ENCODE assay signal across 11 mouse cellular contexts in the genomic region with DNA sequence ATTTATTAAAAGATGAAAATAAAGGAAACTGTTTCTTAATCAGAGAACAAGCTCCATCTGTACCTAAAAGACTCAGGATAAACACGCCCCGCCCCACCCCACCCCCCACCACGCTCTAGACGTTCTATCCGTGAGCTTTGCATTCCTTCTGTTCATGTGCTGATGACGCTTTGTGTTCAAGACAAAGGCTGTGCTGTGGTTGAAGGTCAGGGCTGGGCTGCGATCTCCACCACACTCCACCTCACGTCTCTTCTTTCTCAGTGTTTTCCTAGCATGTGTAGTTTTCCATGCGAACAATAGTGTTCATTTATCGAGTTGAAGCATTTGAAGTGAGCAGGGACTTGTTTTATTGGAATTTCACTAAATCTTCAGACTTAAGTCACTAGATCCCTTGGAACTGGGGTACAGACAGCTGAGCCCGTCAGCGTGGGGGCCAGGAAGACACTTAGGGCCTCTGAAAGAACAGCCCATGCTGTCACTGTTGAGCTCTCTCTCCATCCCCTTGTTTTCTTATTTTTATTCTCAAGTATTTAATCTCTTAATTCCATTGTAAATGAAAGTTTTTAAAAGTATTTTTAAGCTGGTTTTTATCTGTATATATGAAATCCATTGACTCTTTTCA.
DNase-seq lines count a peak whose midpoint lies in the region; ATAC-seq and TF ChIP-seq lines count a peak whose summit lies in the region.
"Had no signal": no experiment of that assay in that cellular context is flagged by ENCODE, and none has a peak within 500 bp of the region (broad histone marks: within the 10 kb centered on the region; RNA-seq: fewer than 3 reads in every experiment).

No protein-coding gene starts in this region.

- TF ChIP-seq CTCF in kidney, postnatal 0 days (IDR thresholded peaks at IDR 0.05; ENCODE audit: low read depth): no peak

- no peak overlapping the region for H3K9ac ChIP-seq in kidney, postnatal 0 days (ENCODE audit: low read depth, low read length)
- no peak overlapping the region for H3K9ac ChIP-seq in forebrain, embryonic 16.5 days (replicated peaks; ENCODE audit: low read depth, low read length)
- no peak overlapping the region for H3K9ac ChIP-seq in midbrain, embryonic 12.5 days (replicated peaks)
- H3K9ac ChIP-seq: lung, embryonic 15.5 days had no signal

- WGBS in kidney, postnatal 0 days: 21% methylated on average over 12 of the region's 12 CpGs
- 4% methylated on average over 12 of the region's 12 CpGs for WGBS in forebrain, embryonic 16.5 days
- 3% methylated on average over 12 of the region's 12 CpGs for WGBS in midbrain, embryonic 12.5 days

- H3K4me2 ChIP-seq in kidney, postnatal 0 days (ENCODE audit: low read length): no peak overlapping the region
- H3K4me2 ChIP-seq in forebrain, embryonic 16.5 days (ENCODE audit: low read length): peak overlapping the region; percentile 44
- H3K4me2 ChIP-seq in midbrain, embryonic 12.5 days (replicated peaks): peak overlapping the region; percentile 25
- H3K4me2 ChIP-seq: lung, embryonic 15.5 days had no signal

- no peak overlapping the region for H3K4me3 ChIP-seq in kidney, postnatal 0 days (replicated peaks; ENCODE audit: low read depth, low read length)
- no peak overlapping the region for H3K4me3 ChIP-seq in forebrain, embryonic 16.5 days (replicated peaks; ENCODE audit: low read length)
- H3K4me3 ChIP-seq in midbrain, embryonic 12.5 days: no peak overlapping the region
- H3K4me3 ChIP-seq: lung, embryonic 15.5 days had no signal

- H3K27me3 ChIP-seq in kidney, postnatal 0 days (ENCODE audit: insufficient read depth, low read length): no peaks in the 10 kb centered on the region
- no peaks in the 10 kb centered on the region for H3K27me3 ChIP-seq in forebrain, embryonic 16.5 days (replicated peaks; ENCODE audit: control insufficient read depth, insufficient read depth, low read length)
- H3K27me3 ChIP-seq in midbrain, embryonic 12.5 days: no peaks in the 10 kb centered on the region
- H3K27me3 ChIP-seq: CH12.LX; lung, embryonic 15.5 days had no signal

- DNase-seq in kidney, postnatal 0 days (ENCODE audit: low spot score): peak; percentile 10
- no peak for DNase-seq in kidney, adult 11 months
- DNase-seq in thymus, postnatal 10 days (ENCODE audit: low spot score in 2 of 2): no peak
- no peak for DNase-seq in liver
- DNase-seq in ovary, postnatal 14 days (ENCODE audit: low spot score): no peak
- DNase-seq: heart, postnatal 14 days had no signal

- no peaks in the 10 kb centered on the region for H3K36me3 ChIP-seq in kidney, postnatal 0 days (ENCODE audit: insufficient read depth, low read length)
- no peaks in the 10 kb centered on the region for H3K36me3 ChIP-seq in forebrain, embryonic 16.5 days (ENCODE audit: control insufficient read depth, insufficient read depth)
- no peaks in the 10 kb centered on the region for H3K36me3 ChIP-seq in midbrain, embryonic 12.5 days
- H3K36me3 ChIP-seq: lung, embryonic 15.5 days had no signal

- H3K9me3 ChIP-seq in kidney, postnatal 0 days (replicated peaks; ENCODE audit: low read length): no peaks in the 10 kb centered on the region
- H3K9me3 ChIP-seq in forebrain, embryonic 16.5 days (ENCODE audit: control insufficient read depth, low read length): no peaks in the 10 kb centered on the region
- no peaks in the 10 kb centered on the region for H3K9me3 ChIP-seq in midbrain, embryonic 12.5 days
- H3K9me3 ChIP-seq: lung, embryonic 15.5 days had no signal

- no peaks in the 10 kb centered on the region for H3K4me1 ChIP-seq in kidney, postnatal 0 days (replicated peaks; ENCODE audit: insufficient read depth, low read length)
- peaks cover 4% of the 10 kb centered on the region; the same call in 1 of the 2 replicates for H3K4me1 ChIP-seq in forebrain, embryonic 16.5 days (replicated peaks; ENCODE audit: control insufficient read depth, insufficient read depth, low read length)
- H3K4me1 ChIP-seq in midbrain, embryonic 12.5 days: peaks cover 5% of the 10 kb centered on the region; the same call in 1 of the 2 replicates
- H3K4me1 ChIP-seq: lung, embryonic 15.5 days had no signal

- no peak overlapping the region for H3K27ac ChIP-seq in kidney, postnatal 0 days
- no peak overlapping the region for H3K27ac ChIP-seq in forebrain, embryonic 16.5 days (ENCODE audit: low read length)
- H3K27ac ChIP-seq in midbrain, embryonic 12.5 days (replicated peaks): no peak overlapping the region
- H3K27ac ChIP-seq: lung, embryonic 15.5 days had no signal

- ATAC-seq in kidney, postnatal 0 days (replicated peaks; ENCODE audit: low FRiP score, low read depth): no peak
- ATAC-seq in forebrain, embryonic 16.5 days: no peak; the same call in 1 of the 2 replicates
- peak; percentile 90 for ATAC-seq in midbrain, embryonic 12.5 days (ENCODE audit: low FRiP score, low read depth)
- ATAC-seq in CD4-positive, CD25-positive, alpha-beta regulatory T cell, adult 4 months: no peak
